Mouse (Mus musculus) retina, embryonic 14.5 days (tissue): ENCODE results near the gene Zfp983.
"Not testable (repeated sequence)": the region's sequence is repeated elsewhere in the genome, so short reads cannot be mapped to it uniquely, and the experiment has no call there.

Experiments
- DNase-seq: peaks from one replicate; pipeline ENCODE4 v3.0.0-alpha.2; 2015; ENCODE audit warnings: low spot score

Gene Zfp983

DNA sequence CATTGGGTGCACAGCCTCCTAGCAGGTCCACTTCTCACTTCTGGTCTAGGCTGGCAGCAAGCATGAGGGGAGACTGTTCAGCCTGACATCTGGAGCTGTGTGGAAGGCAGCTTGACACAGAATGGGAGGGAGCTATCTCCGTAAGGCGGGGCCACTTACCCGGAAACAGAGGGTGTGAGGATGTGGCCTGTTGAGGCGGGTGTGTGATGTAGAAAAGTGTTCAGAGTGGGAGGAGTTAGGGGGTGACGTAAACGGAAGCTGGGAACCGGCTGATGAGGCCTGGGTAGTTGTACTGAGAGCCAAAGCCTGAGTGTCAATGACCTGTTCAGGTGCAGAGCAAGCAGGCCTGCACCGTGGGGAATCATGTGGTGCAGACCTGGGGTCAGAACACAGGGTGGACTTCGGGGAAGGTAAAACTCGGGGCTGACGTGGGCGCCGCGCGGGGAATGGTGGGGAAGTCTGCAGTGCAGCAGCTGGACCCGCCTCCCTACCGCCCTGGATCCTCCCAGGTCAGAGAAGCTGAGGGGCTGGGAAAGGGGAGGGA is at the start of gene Zfp983:
Gene Zfp983 (plus strand): TSS at position 261 of the 544 bp plus-strand sequence.
- DNase-seq = peak; percentile 89

GRCm38 (mm10) chr17:21616356-21616755 is 34.1 kb upstream of the Zfp983 start:
- no peak for DNase-seq

DNA sequence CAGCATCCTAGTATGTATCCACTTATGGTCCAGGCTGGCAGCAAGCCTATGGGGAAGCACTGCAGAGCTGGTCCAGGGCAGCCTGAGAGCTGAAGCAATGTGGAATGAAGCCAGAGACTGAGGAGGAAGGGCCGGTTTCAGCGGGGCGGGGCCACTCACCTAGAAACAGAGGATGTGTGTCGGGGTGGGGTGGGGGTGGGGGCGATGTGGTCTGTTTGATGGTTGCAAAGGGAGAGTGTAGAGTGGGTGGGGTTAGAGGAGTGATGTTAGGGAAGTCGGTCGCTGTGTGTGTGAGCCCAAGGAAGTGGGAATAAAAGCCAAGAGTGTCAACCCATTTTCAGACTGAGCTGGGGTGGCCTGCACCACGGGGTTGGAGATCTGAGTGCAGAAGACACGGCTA is 33.1 kb upstream of the Zfp983 start:
- DNase-seq = no peak

- DNase-seq = no peak
Measured at GRCm38 (mm10) chr17:21623647-21624046, 26.8 kb upstream of the Zfp983 start.

DNA sequence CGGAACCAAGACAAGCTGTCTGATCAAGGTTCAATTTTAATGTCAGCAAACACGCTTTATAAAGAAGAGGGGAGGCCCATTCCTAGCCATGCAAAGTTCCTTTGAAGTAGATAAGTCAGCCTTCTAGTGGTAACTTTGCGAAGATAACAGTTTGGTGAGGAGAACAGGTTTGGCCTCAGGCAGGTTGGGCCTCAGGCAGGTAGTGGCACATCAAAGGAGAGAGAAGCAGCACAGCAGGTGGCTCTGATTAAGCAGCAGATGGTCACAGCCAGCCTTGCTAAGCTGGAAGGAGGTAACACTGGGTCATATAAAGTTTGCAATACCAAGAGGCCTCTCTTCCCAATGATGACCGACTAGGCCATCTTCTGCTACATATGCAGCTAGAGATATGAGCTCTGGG is 14.7 kb upstream of the Zfp983 start:
- not testable (repeated sequence) for DNase-seq

DNA sequence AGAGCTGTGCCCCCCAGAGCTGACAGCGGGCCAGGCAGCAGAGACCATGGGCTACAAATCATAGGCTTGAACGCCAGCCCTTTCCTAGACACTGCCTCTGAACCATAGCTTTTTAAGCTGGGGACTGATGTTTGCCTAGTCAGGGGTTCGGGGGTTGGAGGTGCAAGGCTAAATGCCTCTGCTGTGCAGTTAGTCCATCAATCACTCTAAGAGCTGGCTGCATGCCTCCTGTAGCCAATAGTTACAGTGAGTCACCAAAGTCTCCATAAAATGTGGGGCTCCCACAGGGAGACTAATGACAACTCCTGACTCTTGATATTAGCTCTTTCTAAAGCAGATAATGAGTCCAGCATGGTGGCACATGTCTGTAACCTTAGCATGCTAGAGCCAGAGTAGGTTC is 1.6 kb upstream of the Zfp983 start:
- no peak for DNase-seq

DNA sequence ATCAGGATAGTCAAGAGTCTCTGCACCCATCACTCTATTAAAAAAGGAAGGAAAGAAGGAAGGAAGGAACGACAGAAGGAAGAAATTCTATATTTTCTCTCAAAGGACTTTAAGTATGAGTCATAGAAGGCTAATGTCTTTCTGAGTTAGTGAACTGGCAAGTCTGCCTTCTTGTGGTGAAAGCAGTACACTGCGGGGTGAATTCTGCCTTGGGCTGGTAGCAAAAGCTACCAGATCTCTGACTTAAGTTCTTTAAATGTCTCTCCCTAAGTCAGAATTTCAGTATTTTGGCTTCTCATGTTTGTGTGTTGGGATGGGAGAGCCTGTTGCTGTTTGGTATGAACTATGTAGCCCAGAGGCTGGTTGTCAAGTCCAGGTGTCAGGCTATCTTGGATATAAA is 488 bp upstream of the Zfp983 start:
- DNase-seq = peak; percentile 57

DNA sequence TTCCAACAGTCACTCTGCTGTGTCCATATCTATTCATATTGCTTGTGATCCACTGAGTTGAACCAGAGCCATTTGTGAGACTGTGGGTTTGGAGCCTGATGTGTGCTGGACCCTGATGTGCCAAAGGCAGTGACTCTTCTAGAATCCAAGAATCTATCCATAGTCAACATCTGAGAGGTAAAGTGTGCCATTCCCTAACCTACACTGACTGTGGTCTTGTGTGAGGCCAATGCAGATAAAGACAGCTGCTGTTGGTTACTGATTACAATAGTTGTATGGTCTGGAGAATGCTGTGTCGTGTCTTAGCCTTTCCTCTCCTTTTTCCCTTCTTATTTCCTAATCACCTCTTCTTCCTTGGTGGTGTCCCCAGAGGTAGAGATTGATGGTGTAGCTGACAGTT is 28.4 kb downstream of the Zfp983 start:
- not testable (repeated sequence) for DNase-seq

GRCm38 (mm10) chr17:21679273-21680018 is 29.0 kb downstream of the Zfp983 start:
- DNase-seq = peak; percentile 88

DNA sequence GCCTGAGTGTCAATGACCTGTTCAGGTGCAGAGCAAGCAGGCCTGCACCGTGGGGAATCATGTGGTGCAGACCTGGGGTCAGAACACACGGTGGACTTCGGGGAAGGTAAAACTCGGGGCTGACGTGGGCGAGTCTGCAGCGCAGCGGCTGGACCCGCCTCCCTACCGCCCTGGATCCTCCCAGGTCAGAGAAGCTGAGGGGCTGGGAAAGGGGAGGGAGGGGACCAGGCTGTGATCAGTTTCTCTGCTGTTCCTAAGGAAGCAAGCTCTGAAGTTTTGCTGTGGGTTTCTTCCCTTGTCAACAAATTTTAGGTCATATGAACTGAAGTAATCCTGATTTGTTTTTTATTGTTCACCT is 29.6 kb downstream of the Zfp983 start:
- not testable (repeated sequence) for DNase-seq

- DNase-seq = no peak
Measured at GRCm38 (mm10) chr17:21691560-21691959, 41.1 kb downstream of the Zfp983 start, which contains the start of gene Gm10226. Gene Gm10226, plus strand, starts transcription at chr17:21691860.

GRCm38 (mm10) chr17:21693342-21693741 is 42.9 kb downstream of the Zfp983 start:
- DNase-seq = no peak

- DNase-seq = no peak
Measured at GRCm38 (mm10) chr17:21696073-21696472, 45.6 kb downstream of the Zfp983 start.

GRCm38 (mm10) chr17:21702281-21703240 is 52.1 kb downstream of the Zfp983 start:
- no peak for DNase-seq

DNA sequence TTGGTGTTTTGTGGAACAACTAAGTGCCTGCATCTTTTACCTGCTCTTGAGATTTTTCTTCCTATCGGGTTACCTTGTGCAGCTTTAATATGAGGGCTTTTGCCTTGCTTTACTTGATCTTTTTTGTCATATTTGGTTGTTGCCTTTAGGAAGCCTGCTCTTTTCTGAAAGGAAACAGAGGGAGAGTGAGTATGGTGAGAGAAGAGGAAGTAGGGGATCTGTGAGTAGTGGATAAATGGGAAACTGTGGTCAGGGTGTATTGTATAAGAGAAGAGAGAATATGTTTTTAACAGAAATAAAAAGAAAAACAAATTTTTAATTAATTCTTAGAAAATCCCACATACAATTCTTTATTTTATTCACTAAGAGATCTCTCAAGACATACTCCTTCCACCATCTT is 53.0 kb downstream of the Zfp983 start:
- no peak for DNase-seq

DNA sequence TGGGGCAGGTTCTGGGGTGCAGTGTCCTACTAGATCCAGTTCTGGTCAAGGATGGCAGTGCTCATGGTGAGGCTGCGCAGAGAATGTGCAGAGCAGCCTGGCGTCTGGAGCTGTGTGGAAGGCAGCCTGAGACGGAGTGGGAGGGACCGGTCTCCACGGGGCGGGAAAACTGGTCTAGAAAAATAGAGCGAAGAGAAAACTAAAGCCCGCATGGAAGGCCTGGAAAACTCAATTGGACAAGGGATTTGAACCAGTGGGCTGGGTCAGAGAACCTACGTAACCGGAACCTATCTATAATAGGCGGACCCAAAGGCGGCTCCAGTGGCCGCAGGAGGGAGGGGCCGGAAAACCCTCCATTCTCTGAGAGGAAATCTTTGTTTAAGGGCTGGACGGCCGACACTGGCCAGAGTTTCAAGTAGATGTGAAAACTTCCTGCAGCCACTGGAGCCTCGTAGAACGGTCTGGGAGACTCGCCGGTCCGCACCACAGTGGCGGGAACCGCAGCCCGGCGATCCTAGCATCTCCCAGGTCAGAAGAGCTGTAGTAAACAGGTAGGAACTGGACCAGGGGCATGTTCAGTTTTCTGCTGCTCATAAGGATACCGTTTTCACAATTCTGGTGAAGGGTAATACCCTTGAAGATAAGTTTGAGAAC is 57.0 kb downstream of the Zfp983 start, which contains the start of gene Zfp760:
Gene Zfp760 (plus strand): TSS at position 399 of the 654 bp plus-strand sequence.
- DNase-seq = peak; percentile 94

DNA sequence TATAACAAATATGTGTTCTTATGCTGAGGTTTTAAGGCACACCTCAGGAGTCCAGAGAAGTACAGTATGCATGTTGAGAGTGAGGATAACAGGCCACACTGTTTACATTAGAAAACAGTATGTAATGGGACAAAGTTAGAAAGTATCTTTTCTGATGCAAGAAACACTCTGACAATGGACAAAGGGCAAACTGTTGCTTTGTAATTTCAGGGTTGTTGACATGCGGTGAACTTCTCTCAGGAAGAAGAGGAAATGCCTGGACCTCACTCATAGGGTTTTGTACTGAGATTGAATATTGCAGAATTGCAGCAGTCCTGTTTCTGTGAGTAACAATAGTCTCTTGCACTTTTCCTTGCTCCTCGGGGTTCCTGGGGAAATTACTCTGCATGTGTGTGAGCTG is 58.0 kb downstream of the Zfp983 start:
- no peak for DNase-seq
